Mouse (Mus musculus) ovary, postnatal 10 days (tissue): ENCODE measurements around the gene Asl.

ENCODE experiments used
- DNase-seq: peaks from one replicate; pipeline ENCODE4 v3.0.0; 2022; ENCODE audit warnings: low spot score

The Asl gene

GRCm38 (mm10) chr5:130003229-130003628 is 25.8 kb downstream of the Asl start:
- no peak for DNase-seq

- DNase-seq: peak; percentile 59
Observed at GRCm38 (mm10) chr5:130002301-130003146, 26.5 kb downstream of the Asl start, which contains the start of gene Gusb. Gene Gusb (minus strand): TSS chr5:130003049.

GRCm38 (mm10) chr5:130001356-130001987 is 27.6 kb downstream of the Asl start:
- DNase-seq: no peak

- DNase-seq: no peak
Observed at GRCm38 (mm10) chr5:130000735-130001134, 28.3 kb downstream of the Asl start.

- DNase-seq: no peak
Observed at GRCm38 (mm10) chr5:129999097-129999496, 29.9 kb downstream of the Asl start.

GRCm38 (mm10) chr5:129997700-129998099 is 31.3 kb downstream of the Asl start:
- DNase-seq: no peak

GRCm38 (mm10) chr5:129994989-129995388 is 34.1 kb downstream of the Asl start:
- DNase-seq: no peak

GRCm38 (mm10) chr5:129993374-129993773 is 35.7 kb downstream of the Asl start:
- DNase-seq: no peak

GRCm38 (mm10) chr5:129991898-129992297 is 37.1 kb downstream of the Asl start:
- no peak for DNase-seq

GRCm38 (mm10) chr5:129989376-129989775 is 39.7 kb downstream of the Asl start:
- no peak for DNase-seq

- no peak for DNase-seq
Observed at GRCm38 (mm10) chr5:129980216-129980615, 48.8 kb downstream of the Asl start.

- no peak for DNase-seq
Observed at GRCm38 (mm10) chr5:129978608-129979007, 50.4 kb downstream of the Asl start.

- no peak for DNase-seq
Observed at GRCm38 (mm10) chr5:129977768-129978167, 51.3 kb downstream of the Asl start.

- DNase-seq: no peak
Observed at GRCm38 (mm10) chr5:129974866-129975311, 54.2 kb downstream of the Asl start.

GRCm38 (mm10) chr5:129974354-129974753 is 54.7 kb downstream of the Asl start:
- DNase-seq: no peak

- DNase-seq: no peak
Observed at GRCm38 (mm10) chr5:129971491-129971890, 57.6 kb downstream of the Asl start.

GRCm38 (mm10) chr5:129968417-129968816 is 60.6 kb downstream of the Asl start:
- DNase-seq: no peak

- DNase-seq: no peak
Observed at GRCm38 (mm10) chr5:129966448-129966847, 62.6 kb downstream of the Asl start.

- DNase-seq: no peak
Observed at GRCm38 (mm10) chr5:129963224-129963623, 65.8 kb downstream of the Asl start.
